Mouse (Mus musculus): ENCODE measurements around the gene Lman1l. TPM values are rescaled to one million over a fixed set of nuclear protein-coding genes. Genes with fewer than 3 reads are reported as not detected.
A peak's percentile ranks its signal among the peaks of the same experiment; 100 is the strongest.

The Lman1l gene
- total RNA-seq, 1 experiment: 0.22 TPM

GRCm38 (mm10) chr9:57627191-57627590 lies 6.6 kb upstream of the Lman1l start:
- no peak overlapping the region for H3K4me3 ChIP-seq (ENCODE audit: insufficient read depth in 1 of 2, low read depth in 1 of 2, low read length in 2 of 2, poor library complexity in 1 of 2, severe bottlenecking in 1 of 2)
- no peak overlapping the region for H3K9ac ChIP-seq (ENCODE audit: insufficient read depth, low read depth, low read length, poor library complexity, severe bottlenecking)
- H3K27ac ChIP-seq (ENCODE audit: insufficient read depth, low read depth, low read length, poor library complexity, severe bottlenecking): no peak overlapping the region
- in situ Hi-C loops (cut with MboI; ENCODE audit: low sequenced_read_pairs in 2 of 2, unreplicated experiment in 2 of 2): no loop called here
- H3K36me3 ChIP-seq (ENCODE audit: control insufficient read depth, insufficient read depth, low read length, poor library complexity, severe bottlenecking): peaks cover 51% of the 10 kb centered on the region
- no peak for DNase-seq (ENCODE audit: low read depth, low spot score)
- TF ChIP-seq ZC3H11A (IDR thresholded peaks at IDR 0.05; ENCODE audit: borderline replicate concordance, low read depth, low read length) (no peak), MAFK (IDR thresholded peaks at IDR 0.05; ENCODE audit: insufficient read depth, low read depth, low read length) (no peak), ZNF384 (IDR thresholded peaks at IDR 0.05; ENCODE audit: low read depth, low read length) (no peak), CHD2 (IDR thresholded peaks at IDR 0.05; ENCODE audit: low read depth, low read length) (no peak), HCFC1 (IDR thresholded peaks at IDR 0.05; ENCODE audit: borderline replicate concordance, insufficient read depth, low read length) (no peak)
- H3K4me1 ChIP-seq (ENCODE audit: control insufficient read depth in 2 of 2, insufficient read depth in 2 of 2, low read length in 2 of 2, poor library complexity in 1 of 2): peaks cover 0 to 12% of the 10 kb centered on the region in 2 experiments; a peak in 2 of 4 replicates
- H3K9me3 ChIP-seq (ENCODE audit: control insufficient read depth, insufficient read depth, low read depth, low read length): no peaks in the 10 kb centered on the region

GRCm38 (mm10) chr9:57625674-57626500 lies 5.3 kb upstream of the Lman1l start:
- Histone ChIP-seq H3K36me3 (ENCODE audit: control insufficient read depth, insufficient read depth, low read length, poor library complexity, severe bottlenecking) (peaks cover 46% of the 10 kb centered on the region), H3K27ac (ENCODE audit: insufficient read depth, low read depth, low read length, poor library complexity, severe bottlenecking) (no peak overlapping the region), H3K9me3 (ENCODE audit: control insufficient read depth, insufficient read depth, low read depth, low read length) (no peaks in the 10 kb centered on the region), H3K4me1 (ENCODE audit: control insufficient read depth in 2 of 2, insufficient read depth in 2 of 2, low read length in 2 of 2, poor library complexity in 1 of 2) (peaks cover 0 to 9% of the 10 kb centered on the region in 2 experiments; a peak in 2 of 4 replicates), H3K4me3 (ENCODE audit: insufficient read depth in 1 of 2, low read depth in 1 of 2, low read length in 2 of 2, poor library complexity in 1 of 2, severe bottlenecking in 1 of 2) (peak overlapping the region; percentile 18 to 23; a peak in 2 of 4 replicates), H3K9ac (ENCODE audit: insufficient read depth, low read depth, low read length, poor library complexity, severe bottlenecking) (peak overlapping the region; percentile 0; the same call in 1 of the 2 replicates)
- TF ChIP-seq MAFK (IDR thresholded peaks at IDR 0.05; ENCODE audit: insufficient read depth, low read depth, low read length) (no peak), CHD2 (IDR thresholded peaks at IDR 0.05; ENCODE audit: low read depth, low read length) (no peak), ZNF384 (IDR thresholded peaks at IDR 0.05; ENCODE audit: low read depth, low read length) (no peak), HCFC1 (IDR thresholded peaks at IDR 0.05; ENCODE audit: borderline replicate concordance, insufficient read depth, low read length) (no peak), ZC3H11A (IDR thresholded peaks at IDR 0.05; ENCODE audit: borderline replicate concordance, low read depth, low read length) (no peak)
- in situ Hi-C loops (cut with MboI; ENCODE audit: low sequenced_read_pairs in 2 of 2, unreplicated experiment in 2 of 2): no loop called here
- DNase-seq (ENCODE audit: low read depth, low spot score): no peak

- H3K9ac ChIP-seq (ENCODE audit: insufficient read depth, low read depth, low read length, poor library complexity, severe bottlenecking): no peak overlapping the region
- no peak overlapping the region for H3K27ac ChIP-seq (ENCODE audit: insufficient read depth, low read depth, low read length, poor library complexity, severe bottlenecking)
- peaks cover 0 to 9% of the 10 kb centered on the region in 2 experiments; a peak in 2 of 4 replicates for H3K4me1 ChIP-seq (ENCODE audit: control insufficient read depth in 2 of 2, insufficient read depth in 2 of 2, low read length in 2 of 2, poor library complexity in 1 of 2)
- peaks cover 32% of the 10 kb centered on the region for H3K36me3 ChIP-seq (ENCODE audit: control insufficient read depth, insufficient read depth, low read length, poor library complexity, severe bottlenecking)
- TF ChIP-seq HCFC1 (IDR thresholded peaks at IDR 0.05; ENCODE audit: borderline replicate concordance, insufficient read depth, low read length) (no peak), ZC3H11A (IDR thresholded peaks at IDR 0.05; ENCODE audit: borderline replicate concordance, low read depth, low read length) (no peak), ZNF384 (IDR thresholded peaks at IDR 0.05; ENCODE audit: low read depth, low read length) (no peak), MAFK (IDR thresholded peaks at IDR 0.05; ENCODE audit: insufficient read depth, low read depth, low read length) (no peak), CHD2 (IDR thresholded peaks at IDR 0.05; ENCODE audit: low read depth, low read length) (no peak)
- no peak for DNase-seq (ENCODE audit: low read depth, low spot score)
- no peak overlapping the region for H3K4me3 ChIP-seq (ENCODE audit: insufficient read depth in 1 of 2, low read depth in 1 of 2, low read length in 2 of 2, poor library complexity in 1 of 2, severe bottlenecking in 1 of 2)
- in situ Hi-C loops (cut with MboI; ENCODE audit: low sequenced_read_pairs in 2 of 2, unreplicated experiment in 2 of 2): no loop called here
- H3K9me3 ChIP-seq (ENCODE audit: control insufficient read depth, insufficient read depth, low read depth, low read length): no peaks in the 10 kb centered on the region
Observed at GRCm38 (mm10) chr9:57624295-57624694, 3.7 kb upstream of the Lman1l start.

GRCm38 (mm10) chr9:57618854-57619253 lies 1.7 kb downstream of the Lman1l start:
- TF ChIP-seq CHD2 (IDR thresholded peaks at IDR 0.05; ENCODE audit: low read depth, low read length): no peak
- no peak for TF ChIP-seq HCFC1 (IDR thresholded peaks at IDR 0.05; ENCODE audit: borderline replicate concordance, insufficient read depth, low read length)
- no peak for TF ChIP-seq MAFK (IDR thresholded peaks at IDR 0.05; ENCODE audit: insufficient read depth, low read depth, low read length)
- no peak for TF ChIP-seq ZC3H11A (IDR thresholded peaks at IDR 0.05; ENCODE audit: borderline replicate concordance, low read depth, low read length)
- no peak for TF ChIP-seq ZNF384 (IDR thresholded peaks at IDR 0.05; ENCODE audit: low read depth, low read length)
- Histone ChIP-seq H3K4me1 (ENCODE audit: control insufficient read depth in 2 of 2, insufficient read depth in 2 of 2, low read length in 2 of 2, poor library complexity in 1 of 2) (no peaks in the 10 kb centered on the region), H3K4me3 (ENCODE audit: insufficient read depth in 1 of 2, low read depth in 1 of 2, low read length in 2 of 2, poor library complexity in 1 of 2, severe bottlenecking in 1 of 2) (no peak overlapping the region), H3K36me3 (ENCODE audit: control insufficient read depth, insufficient read depth, low read length, poor library complexity, severe bottlenecking) (no peaks in the 10 kb centered on the region), H3K9ac (ENCODE audit: insufficient read depth, low read depth, low read length, poor library complexity, severe bottlenecking) (no peak overlapping the region), H3K27ac (ENCODE audit: insufficient read depth, low read depth, low read length, poor library complexity, severe bottlenecking) (no peak overlapping the region), H3K9me3 (ENCODE audit: control insufficient read depth, insufficient read depth, low read depth, low read length) (no peaks in the 10 kb centered on the region)
- no peak for DNase-seq (ENCODE audit: low read depth, low spot score)
- in situ Hi-C loops (cut with MboI; ENCODE audit: low sequenced_read_pairs in 2 of 2, unreplicated experiment in 2 of 2): no loop called here

Data from ES-E14 (cell line).